Mouse (Mus musculus) stomach, embryonic 14.5 days (tissue): ENCODE results near the gene Gtf2e1. TPM values are rescaled to one million over a fixed set of nuclear protein-coding genes. Genes with fewer than 3 reads are reported as not detected.

Experiments
- ATAC-seq: fragments of 200-750 bp; cut with Nextera tagmentation; 2 replicates; pipeline ENCODE4 v1.8.0; 2017; ENCODE audit warnings: low read depth, moderate TSS enrichment; ENCODE audit not compliant: insufficient number of reproducible peaks, insufficient read depth, low FRiP score
- H3K27ac ChIP-seq: fragments of 300-500 bp; sonication (generic); 2 replicates; pipeline ENCODE4 v1.5.1; 2014; ENCODE audit warnings: mild to moderate bottlenecking, low read length, moderate library complexity, mixed read lengths
- H3K27me3 ChIP-seq: fragments of 300-500 bp; sonication (generic); 2 replicates; pipeline ENCODE4 v1.6.1; 2014; ENCODE audit warnings: low read length, control low read depth, mixed read lengths; ENCODE audit not compliant: control insufficient read depth, insufficient read depth
- H3K36me3 ChIP-seq: fragments of 300-500 bp; sonication (generic); 2 replicates; pipeline ENCODE4 v1.6.1; 2014; ENCODE audit warnings: mild to moderate bottlenecking, control low read depth, low read length, moderate library complexity, mixed read lengths; ENCODE audit not compliant: control insufficient read depth, insufficient read depth
- H3K4me1 ChIP-seq: fragments of 300-500 bp; sonication (generic); 2 replicates; pipeline ENCODE4 v1.6.1; 2014; ENCODE audit warnings: low read length, control low read depth, mixed read lengths; ENCODE audit not compliant: control insufficient read depth, insufficient read depth
- H3K4me2 ChIP-seq: fragments of 300-500 bp; sonication (generic); replicated peaks from 2 replicates; pipeline ENCODE4 v1.6.1; 2014; ENCODE audit warnings: low read depth, low read length, control low read depth
- H3K4me3 ChIP-seq: fragments of 300-500 bp; sonication (generic); 2 replicates; pipeline ENCODE4 v1.5.1; 2014; ENCODE audit warnings: low read depth, low read length, control low read depth
- H3K9ac ChIP-seq: fragments of 300-500 bp; sonication (generic); replicated peaks from 2 replicates; pipeline ENCODE4 v1.6.1; 2014; ENCODE audit warnings: low read depth, mild to moderate bottlenecking, control low read depth, low read length, moderate library complexity, mixed read lengths
- H3K9me3 ChIP-seq: fragments of 300-500 bp; sonication (generic); 2 replicates; pipeline ENCODE4 v1.6.1; 2016; ENCODE audit warnings: low read depth, low read length, control low read depth; ENCODE audit not compliant: control insufficient read depth
- WGBS: fragments of 180-500 bp; shearing (Covaris S2); extraction: QIAGEN DNeasy Blood & Tissue Kit; methylation state at CpG from one replicate; pipeline ENCODE4 v1.1.7; 2014; 5-methylcytosine and 5-hydroxymethylcytosine counted together
- polyA plus RNA-seq: library from polyadenylated mRNA; unstranded; fragments of >200 nt; fragmentation: Nextera tagmentation; extraction: Ambion mirVana; gene quantifications from 2 replicates; pipeline ENCODE4 v1.2.1, GENCODE M21; 2014

Gene Gtf2e1
- polyA plus RNA-seq: 25.0 and 26.3 TPM in 2 replicates

DNA sequence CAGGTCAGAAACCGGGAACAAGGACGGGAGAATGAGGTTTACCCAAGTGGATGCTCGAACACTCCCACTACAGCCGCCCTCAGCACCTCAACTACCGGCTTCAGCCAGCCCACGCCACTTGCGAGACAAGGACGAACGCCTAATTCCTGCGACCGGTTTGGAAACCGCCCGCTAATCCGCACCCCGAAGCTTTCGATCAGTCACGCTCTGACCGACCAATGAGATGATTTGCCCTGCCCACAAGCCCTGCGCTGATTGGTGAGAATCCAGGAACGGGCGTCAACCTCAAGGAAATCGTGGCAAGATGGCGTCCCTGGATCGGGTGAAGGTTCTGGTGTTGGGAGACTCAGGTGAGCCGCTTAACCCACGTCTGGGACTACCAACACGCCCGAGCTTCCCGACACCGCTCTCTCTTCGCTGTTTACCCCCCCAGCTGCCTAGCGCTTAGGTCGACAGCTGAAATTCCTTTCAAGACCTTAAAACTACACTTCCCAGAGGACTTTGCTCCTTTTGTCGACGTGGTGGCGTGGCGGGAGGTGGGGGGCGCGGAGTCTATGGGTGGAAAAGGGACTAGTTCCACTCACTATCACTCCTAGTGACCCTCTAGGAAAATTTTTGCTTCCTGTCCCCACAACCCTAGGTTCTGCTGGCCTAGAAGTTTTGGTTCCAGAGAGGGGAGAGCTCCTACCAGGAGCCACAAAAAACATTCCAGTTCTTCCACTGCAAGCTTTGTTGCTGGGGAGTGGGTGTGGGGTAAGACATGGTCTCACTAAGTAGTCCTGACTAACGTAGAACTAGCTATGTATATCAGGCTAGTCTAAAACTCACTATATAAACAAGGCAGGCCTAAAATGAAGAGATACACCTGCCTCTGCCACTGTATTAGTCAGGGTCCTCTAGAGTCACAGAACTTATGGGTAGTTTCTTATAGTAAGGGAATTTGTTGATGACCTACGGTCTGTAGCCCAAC, at the start of gene Gtf2e1, which contains the start of gene Rabl3:
TSS of gene Gtf2e1 (minus strand) at position 179 of the 970 bp plus-strand sequence.
TSS of gene Rabl3 (plus strand) at position 275 of the 970 bp plus-strand sequence.
- peaks cover 6% of the 10 kb centered on the region for H3K4me1 ChIP-seq
- H3K9ac ChIP-seq: peak within 1 kb of the TSS; percentile 87
- H3K4me2 ChIP-seq: peak within 1 kb of the TSS; percentile 63
- no peaks in the 10 kb centered on the region for H3K9me3 ChIP-seq
- peak within 1 kb of the TSS; percentile 91 for H3K4me3 ChIP-seq
- H3K27ac ChIP-seq: peak within 1 kb of the TSS; percentile 88
- no peaks in the 10 kb centered on the region for H3K27me3 ChIP-seq
- H3K36me3 ChIP-seq: peaks cover 12% of the 10 kb centered on the region; the same call in 1 of the 2 replicates
- ATAC-seq: peak; percentile 99
- WGBS: 2% methylated on average over 41 of the region's 41 CpGs

DNA sequence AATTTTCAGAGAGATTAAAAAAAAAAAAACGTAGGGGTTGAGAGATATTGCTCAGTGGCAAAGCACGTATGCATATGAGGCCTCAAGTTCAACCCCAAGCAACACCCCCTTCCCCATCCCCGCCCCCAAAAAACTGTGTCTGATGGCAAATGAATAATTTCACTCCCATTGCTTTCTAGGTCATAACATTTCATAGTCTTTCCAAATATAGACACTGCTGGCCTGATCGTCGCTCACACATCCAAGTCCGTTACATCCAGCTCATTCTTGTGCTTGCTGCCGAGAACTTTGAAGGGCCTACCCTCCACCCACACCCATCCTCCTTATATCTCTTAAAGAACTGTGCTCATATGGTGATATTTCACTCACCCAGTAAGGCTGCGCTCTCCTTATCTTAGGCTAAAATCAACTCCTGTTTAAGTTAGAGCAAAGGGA, 45.6 kb upstream of the Gtf2e1 start:
- no peak; the same call in 1 of the 2 replicates for ATAC-seq
- WGBS: 65% methylated on average over 8 of the region's 8 CpGs
- H3K36me3 ChIP-seq: no peaks in the 10 kb centered on the region
- H3K27ac ChIP-seq: no peak overlapping the region
- no peak overlapping the region for H3K9ac ChIP-seq
- peak overlapping the region; percentile 43 for H3K4me2 ChIP-seq
- peaks cover 6% of the 10 kb centered on the region; the same call in 1 of the 2 replicates for H3K4me1 ChIP-seq
- no peak overlapping the region for H3K4me3 ChIP-seq
- H3K9me3 ChIP-seq: no peaks in the 10 kb centered on the region
- H3K27me3 ChIP-seq: no peaks in the 10 kb centered on the region

DNA sequence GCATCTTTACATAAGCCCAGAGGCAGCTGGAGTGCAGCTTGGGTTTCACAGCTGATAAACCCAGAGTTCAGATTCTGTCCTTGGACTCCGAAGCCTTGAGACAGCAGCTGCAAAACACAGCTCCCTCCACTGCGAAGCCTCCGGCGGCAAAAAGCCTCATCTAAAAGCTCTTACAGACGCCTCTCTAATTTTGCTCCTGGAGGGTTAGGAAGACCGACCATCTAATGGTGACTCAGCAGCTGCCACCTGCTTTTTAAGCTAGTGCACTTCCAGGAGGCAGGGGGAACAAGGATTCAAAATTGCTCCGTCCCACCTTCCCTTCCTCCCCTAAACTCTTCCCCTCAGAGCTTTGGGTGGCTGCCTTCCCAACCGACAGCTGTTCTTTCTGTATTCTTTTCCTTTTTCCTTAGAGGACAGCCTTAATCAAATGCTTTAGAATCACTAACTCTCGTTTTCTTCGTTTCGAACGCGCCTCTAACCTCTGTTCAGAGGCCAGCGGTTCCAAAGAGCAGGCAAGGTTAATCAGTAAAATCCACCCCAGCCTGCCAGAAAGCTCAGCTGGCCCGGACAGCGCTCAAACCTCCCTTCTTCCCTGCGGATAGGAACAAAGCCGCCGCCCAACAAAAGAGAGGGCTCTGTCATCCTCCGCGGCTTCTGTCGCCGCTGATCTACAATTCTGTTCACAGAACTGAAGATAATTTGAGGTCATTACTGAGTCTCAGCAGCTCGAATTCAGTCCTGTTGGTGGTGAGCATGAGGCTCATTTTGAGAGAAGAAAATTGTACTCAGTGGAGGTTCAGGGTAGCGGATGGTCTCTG, 44.8 kb upstream of the Gtf2e1 start:
- Histone ChIP-seq H3K4me1 (peaks cover 6% of the 10 kb centered on the region; the same call in 1 of the 2 replicates), H3K9ac (no peak overlapping the region), H3K36me3 (no peaks in the 10 kb centered on the region), H3K4me2 (peak overlapping the region; percentile 43), H3K27me3 (no peaks in the 10 kb centered on the region), H3K4me3 (peak overlapping the region; percentile 18; the same call in 1 of the 2 replicates), H3K27ac (0 out of 2 replicates have a peak overlapping the region, but pooled peaks have one; percentile 21), H3K9me3 (no peaks in the 10 kb centered on the region)
- ATAC-seq: 0 out of 2 replicates have a peak, but pooled peaks have one; percentile 46
- 6% methylated on average over 25 of the region's 25 CpGs for WGBS

DNA sequence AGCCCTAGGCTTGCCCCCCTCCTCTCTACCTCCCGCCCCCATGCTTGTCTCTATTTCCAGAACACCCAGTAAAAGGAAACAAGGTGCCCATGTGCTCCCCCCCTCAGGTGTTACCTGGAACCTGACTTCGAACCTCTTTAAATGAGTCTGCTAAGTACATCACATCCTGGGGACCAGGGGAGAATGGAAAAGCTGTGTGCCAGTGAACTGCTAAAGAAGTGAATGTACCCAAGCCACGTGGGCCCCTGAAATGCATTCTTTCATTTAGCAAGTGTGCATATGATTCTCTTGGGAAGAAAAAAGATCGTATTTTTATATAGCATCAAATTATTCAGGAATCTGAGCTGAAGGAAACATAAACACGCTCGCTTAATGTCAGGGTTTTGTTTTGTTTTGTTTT, 44.2 kb upstream of the Gtf2e1 start:
- Histone ChIP-seq H3K36me3 (no peaks in the 10 kb centered on the region), H3K4me2 (peak overlapping the region; percentile 43), H3K27me3 (no peaks in the 10 kb centered on the region), H3K9me3 (no peaks in the 10 kb centered on the region), H3K27ac (no peak overlapping the region), H3K9ac (no peak overlapping the region), H3K4me3 (peak overlapping the region; percentile 18; the same call in 1 of the 2 replicates), H3K4me1 (peaks cover 6% of the 10 kb centered on the region; the same call in 1 of the 2 replicates)
- WGBS: 49% methylated on average over 6 of the region's 6 CpGs
- no peak for ATAC-seq

DNA sequence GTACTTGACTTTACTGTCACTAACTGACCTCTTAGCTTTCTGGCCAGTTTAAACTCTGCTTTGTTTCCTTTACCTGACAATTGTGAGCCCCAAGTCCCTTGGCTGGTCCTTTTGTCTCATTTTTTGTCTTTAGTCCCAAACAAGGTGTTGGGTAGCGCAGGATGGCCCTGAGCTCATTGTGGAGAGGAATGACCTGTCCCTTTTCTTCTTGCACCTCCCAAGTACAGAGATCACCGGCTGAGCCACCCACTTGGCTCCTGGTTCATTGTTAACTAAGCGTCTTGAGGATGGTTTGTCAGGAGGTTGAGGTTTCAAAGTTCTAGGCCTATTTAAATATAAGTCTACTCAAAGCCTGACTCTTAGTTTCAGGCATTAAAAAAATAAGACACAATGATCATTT, 43.7 kb upstream of the Gtf2e1 start:
- peaks cover 6% of the 10 kb centered on the region; the same call in 1 of the 2 replicates for H3K4me1 ChIP-seq
- H3K4me2 ChIP-seq: no peak overlapping the region
- no peaks in the 10 kb centered on the region for H3K9me3 ChIP-seq

DNA sequence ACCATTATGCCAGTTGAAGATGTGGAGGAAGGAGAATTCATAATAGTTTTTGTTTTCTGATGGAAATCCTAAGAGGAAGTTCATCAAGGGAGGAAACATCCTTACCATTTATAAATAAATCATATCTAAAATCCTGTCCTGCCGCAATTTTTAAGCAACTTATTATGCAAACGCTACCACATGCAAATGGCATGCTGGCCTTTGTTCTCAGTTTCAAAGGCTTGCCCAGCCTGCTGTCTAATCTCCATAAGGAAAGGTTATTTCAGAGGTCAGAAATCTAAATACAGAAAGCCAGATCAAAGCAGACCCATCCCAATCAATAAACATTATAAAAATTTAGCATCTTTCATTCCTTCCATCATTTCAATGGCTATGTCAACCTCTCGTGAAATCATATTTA, 42.3 kb upstream of the Gtf2e1 start:
- WGBS: 81% methylated on average over 3 of the region's 3 CpGs
- H3K4me2 ChIP-seq: no peak overlapping the region
- H3K27ac ChIP-seq: no peak overlapping the region
- no peaks in the 10 kb centered on the region for H3K9me3 ChIP-seq
- H3K9ac ChIP-seq: no peak overlapping the region
- H3K4me1 ChIP-seq: peaks cover 6% of the 10 kb centered on the region; the same call in 1 of the 2 replicates
- H3K36me3 ChIP-seq: no peaks in the 10 kb centered on the region
- no peak overlapping the region for H3K4me3 ChIP-seq
- H3K27me3 ChIP-seq: no peaks in the 10 kb centered on the region
- no peak for ATAC-seq

More for the DNA sequence above, 43.7 kb upstream of the Gtf2e1 start:
- Histone ChIP-seq H3K27me3 (no peaks in the 10 kb centered on the region), H3K4me3 (no peak overlapping the region), H3K27ac (no peak overlapping the region), H3K36me3 (no peaks in the 10 kb centered on the region), H3K9ac (no peak overlapping the region)
- WGBS: 94% methylated on average over 3 of the region's 3 CpGs
- ATAC-seq: no peak

DNA sequence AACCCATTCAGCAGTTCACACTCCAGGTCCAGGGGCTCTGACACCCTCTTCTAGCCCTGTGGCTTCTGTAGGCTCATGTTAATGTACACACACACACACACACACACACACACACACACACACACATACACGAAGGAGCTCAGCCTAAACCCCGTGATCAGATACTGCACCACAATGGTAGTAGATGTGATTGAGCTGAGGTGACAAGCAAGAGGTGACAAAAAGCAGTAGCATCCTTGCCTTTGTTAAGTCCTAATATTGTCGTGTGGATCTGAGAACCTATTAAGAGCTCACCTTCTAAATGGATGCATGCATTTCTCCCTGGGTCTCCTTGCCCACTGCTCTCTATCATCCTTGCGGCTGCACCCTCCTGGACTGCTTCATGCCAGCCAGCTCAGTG, 41.1 kb upstream of the Gtf2e1 start:
- Histone ChIP-seq H3K4me3 (no peak overlapping the region), H3K4me1 (peaks cover 6% of the 10 kb centered on the region; the same call in 1 of the 2 replicates), H3K27me3 (no peaks in the 10 kb centered on the region), H3K27ac (no peak overlapping the region), H3K36me3 (no peaks in the 10 kb centered on the region), H3K9me3 (no peaks in the 10 kb centered on the region), H3K4me2 (no peak overlapping the region), H3K9ac (no peak overlapping the region)
- ATAC-seq: no peak
- WGBS: 89% methylated on average over 4 of the region's 4 CpGs

DNA sequence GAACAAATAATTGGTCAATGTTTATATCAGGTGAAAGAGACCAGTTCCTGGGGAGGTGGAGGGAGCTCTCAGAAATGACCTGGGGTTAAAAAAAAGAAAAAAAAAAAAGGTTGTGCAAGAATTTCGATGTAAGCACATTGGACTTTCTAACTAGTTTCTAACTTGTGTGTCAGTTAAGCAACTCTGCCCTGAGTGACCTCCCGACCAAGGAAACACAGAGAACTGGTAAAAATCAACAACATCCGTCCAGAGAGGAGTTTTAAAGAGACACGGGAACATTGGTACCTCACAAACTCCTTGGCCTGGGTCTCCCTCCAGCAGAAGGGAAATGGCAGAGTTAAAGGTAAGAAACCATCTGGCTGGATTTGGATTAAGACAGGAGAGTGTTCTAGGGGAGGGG, 40.4 kb upstream of the Gtf2e1 start, which contains the start of gene Hgd:
TSS of gene Hgd (plus strand) at position 160 of the 400 bp plus-strand sequence.
- Histone ChIP-seq H3K36me3 (no peaks in the 10 kb centered on the region), H3K27me3 (no peaks in the 10 kb centered on the region), H3K9ac (no peak within 1 kb of the TSS), H3K4me1 (peaks cover 3% of the 10 kb centered on the region; the same call in 1 of the 2 replicates), H3K4me2 (no peak within 1 kb of the TSS), H3K27ac (no peak within 1 kb of the TSS), H3K9me3 (no peaks in the 10 kb centered on the region), H3K4me3 (no peak within 1 kb of the TSS)
- ATAC-seq: no peak
- WGBS: 50% methylated on average over 4 of the region's 4 CpGs
